Mouse (Mus musculus) ovary, adult 18-20 months (tissue): ENCODE data around the gene Map3k20.

ENCODE experiments used
- DNase-seq: peaks from one replicate; pipeline ENCODE4 v3.0.0; 2022; ENCODE audit warnings: low spot score, mixed read lengths

Map3k20 gene

DNA sequence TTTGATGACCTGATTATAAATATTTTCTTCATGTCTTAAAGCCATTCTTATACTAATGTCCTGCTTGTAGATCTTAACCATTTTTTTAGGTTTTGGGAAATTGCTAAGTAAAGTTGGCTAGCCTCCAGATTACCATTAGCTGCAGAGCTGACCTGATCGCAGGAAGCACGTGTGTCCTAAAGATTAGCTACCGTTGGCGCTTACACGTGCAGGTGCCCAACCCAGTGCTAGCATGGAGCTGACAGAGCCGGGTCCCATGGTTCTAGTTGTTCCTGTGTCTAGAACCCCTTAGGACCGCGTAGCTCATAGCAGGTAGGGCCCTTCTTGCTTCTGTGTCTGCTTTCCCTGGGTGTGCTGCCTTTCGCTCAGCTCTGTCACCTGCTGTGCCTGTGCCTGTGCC is 194.4 kb downstream of the Map3k20 start:
- no peak for DNase-seq

DNA sequence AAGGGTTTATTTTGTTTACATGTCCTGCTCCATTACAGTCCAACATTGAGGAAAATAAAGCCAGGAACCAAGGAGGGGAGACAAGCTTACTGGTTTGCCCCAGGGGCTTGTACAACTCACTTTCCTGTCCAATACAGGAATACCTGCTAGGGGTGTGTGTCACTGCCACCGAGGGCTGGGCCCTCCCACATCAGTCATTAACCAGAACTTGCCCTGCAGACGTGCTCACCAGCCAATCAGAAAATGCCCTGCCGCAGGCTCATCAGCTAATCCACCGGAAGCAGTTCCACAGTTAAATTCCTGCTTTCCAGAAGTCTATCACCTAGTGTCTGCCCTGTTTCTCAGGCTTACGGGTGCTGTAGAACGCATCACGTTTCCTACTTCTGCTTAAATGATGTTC is 206.2 kb downstream of the Map3k20 start:
- DNase-seq = no peak
